Mouse (Mus musculus): ENCODE results near the gene Pi4k2b. TPM values are rescaled to one million over a fixed set of nuclear protein-coding genes. Genes with fewer than 3 reads are reported as not detected.
"Not testable (repeated sequence)": the region's sequence is repeated elsewhere in the genome, so short reads cannot be mapped to it uniquely, and the experiment has no call there.

The Pi4k2b gene
- 17.2 TPM for polyA plus RNA-seq (2012; fragmentation: generic; extraction: Trizol)
- long read RNA-seq, experiment 1, transcript Pi4k2b-201 (10 exons, 3,139 nt) = major isoform, 43 of 48 reads
- long read RNA-seq, experiment 1, partial matches to known transcripts = 1 of 48 reads
- long read RNA-seq, experiment 1, other reads (novel, unspliced or antisense) = 4 of 48 reads
- long read RNA-seq, experiment 2, transcript Pi4k2b-201 (10 exons, 3,139 nt) = major isoform, 280 of 297 reads
- long read RNA-seq, experiment 2, partial matches to known transcripts = 1 of 297 reads
- long read RNA-seq, experiment 2, other reads (novel, unspliced or antisense) = 16 of 297 reads

DNA sequence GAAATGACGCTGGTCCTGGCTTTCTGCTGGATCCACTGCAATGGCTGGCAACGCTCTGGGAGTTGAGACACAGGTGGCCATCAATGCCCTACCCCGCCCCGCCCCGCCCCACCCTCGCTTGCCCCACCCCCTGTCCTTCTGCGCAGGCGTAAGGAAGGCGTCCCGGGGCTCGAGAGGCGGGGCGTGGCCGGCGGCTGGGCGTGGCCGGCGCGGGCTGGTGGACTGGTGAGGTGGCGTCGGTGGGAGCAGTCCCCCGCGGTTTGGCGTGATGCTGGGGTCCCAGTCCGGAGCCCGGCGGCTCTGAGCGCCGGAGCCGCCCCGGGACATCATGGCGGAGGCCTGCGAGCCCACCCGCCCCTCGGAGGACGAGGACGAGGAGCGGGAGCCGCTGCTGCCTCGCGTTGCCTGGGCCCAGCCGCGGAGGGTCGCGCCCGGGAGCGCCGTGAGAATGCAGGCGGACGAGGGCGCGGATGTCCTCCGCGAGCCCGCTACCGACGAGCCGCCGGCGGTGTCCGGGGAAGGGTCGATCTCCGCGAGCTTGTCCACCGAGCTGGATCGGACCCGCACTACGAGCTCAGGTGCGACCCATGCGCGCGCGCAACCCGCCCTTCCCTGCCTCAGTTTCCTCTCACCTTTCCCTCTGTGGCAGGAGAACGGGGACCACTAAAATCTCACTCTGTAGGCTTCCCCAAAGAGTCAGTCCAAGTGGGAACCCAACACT is at the start of gene Pi4k2b:
Gene Pi4k2b (plus strand): TSS at position 184 of the 721 bp plus-strand sequence.
- peaks cover 44% of the 10 kb centered on the region for H3K79me2 ChIP-seq (ENCODE audit: control insufficient read depth, insufficient read depth)
- peak within 1 kb of the TSS; percentile 78 for H3K4me3 ChIP-seq (ENCODE audit: insufficient read depth, poor library complexity, severe bottlenecking)
- TF ChIP-seq CTCF (IDR thresholded peaks at IDR 0.05; ENCODE audit: control insufficient read depth, insufficient read depth, insufficient read length) = no peak
- TF ChIP-seq MYOD1 (IDR thresholded peaks at IDR 0.05; ENCODE audit: control insufficient read depth, insufficient read length, low read depth) = no peak
- no peak for TF ChIP-seq FOSL1 (IDR thresholded peaks at IDR 0.05; ENCODE audit: insufficient read depth, low read length, poor library complexity, severe bottlenecking)
- no peak for TF ChIP-seq CEBPB (IDR thresholded peaks at IDR 0.05; ENCODE audit: low read depth)
- no peak for TF ChIP-seq MAX (IDR thresholded peaks at IDR 0.05)
- no peak for TF ChIP-seq MYOG (IDR thresholded peaks at IDR 0.05; ENCODE audit: control insufficient read depth, extremely low read depth, insufficient read length)
- no peak for TF ChIP-seq USF1 (IDR thresholded peaks at IDR 0.05; ENCODE audit: low read depth)
- H3ac ChIP-seq (ENCODE audit: control insufficient read depth, insufficient read length, low read depth) = peak within 1 kb of the TSS; percentile 61
- H3K36me3 ChIP-seq (ENCODE audit: control insufficient read depth, insufficient read depth) = no peaks in the 10 kb centered on the region
- no peaks in the 10 kb centered on the region for H3K27me3 ChIP-seq (ENCODE audit: control insufficient read depth, insufficient read depth, insufficient read length)
- H3K79me3 ChIP-seq (ENCODE audit: low read depth) = peaks cover 34% of the 10 kb centered on the region

DNA sequence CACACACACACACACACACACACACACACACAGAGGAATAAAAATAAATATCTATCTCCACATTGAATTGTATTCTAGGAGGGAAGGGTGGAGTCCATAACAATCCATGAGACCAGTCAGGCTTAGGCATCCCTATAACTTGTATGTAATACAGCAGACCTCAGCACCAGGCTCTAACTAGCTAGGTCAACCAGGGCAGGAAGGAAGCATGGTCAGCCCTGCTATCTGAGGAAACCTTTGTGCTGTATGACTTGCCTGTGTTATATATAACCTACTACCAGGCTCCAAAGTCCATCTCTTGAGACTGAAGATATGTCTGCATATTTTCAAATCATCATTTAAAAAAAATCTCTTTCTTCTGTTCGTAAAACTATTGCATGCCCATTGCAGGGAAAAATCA is 44.1 kb upstream of the Pi4k2b start:
- no peaks in the 10 kb centered on the region for H3K79me2 ChIP-seq (ENCODE audit: control insufficient read depth, insufficient read depth)
- TF ChIP-seq FOSL1 (IDR thresholded peaks at IDR 0.05; ENCODE audit: insufficient read depth, low read length, poor library complexity, severe bottlenecking) (no peak), MAX (IDR thresholded peaks at IDR 0.05) (no peak), MYOD1 (IDR thresholded peaks at IDR 0.05; ENCODE audit: control insufficient read depth, insufficient read length, low read depth) (no peak), CEBPB (IDR thresholded peaks at IDR 0.05; ENCODE audit: low read depth) (no peak), CTCF (IDR thresholded peaks at IDR 0.05; ENCODE audit: control insufficient read depth, insufficient read depth, insufficient read length) (no peak), MYOG (IDR thresholded peaks at IDR 0.05; ENCODE audit: control insufficient read depth, extremely low read depth, insufficient read length) (no peak), USF1 (IDR thresholded peaks at IDR 0.05; ENCODE audit: low read depth) (no peak)
- H3K36me3 ChIP-seq (ENCODE audit: control insufficient read depth, insufficient read depth) = no peaks in the 10 kb centered on the region
- H3K4me3 ChIP-seq (ENCODE audit: insufficient read depth, poor library complexity, severe bottlenecking) = no peak overlapping the region
- H3K79me3 ChIP-seq (ENCODE audit: low read depth) = no peaks in the 10 kb centered on the region
- H3K27me3 ChIP-seq (ENCODE audit: control insufficient read depth, insufficient read depth, insufficient read length) = no peaks in the 10 kb centered on the region
- no peak overlapping the region for H3ac ChIP-seq (ENCODE audit: control insufficient read depth, insufficient read length, low read depth)

DNA sequence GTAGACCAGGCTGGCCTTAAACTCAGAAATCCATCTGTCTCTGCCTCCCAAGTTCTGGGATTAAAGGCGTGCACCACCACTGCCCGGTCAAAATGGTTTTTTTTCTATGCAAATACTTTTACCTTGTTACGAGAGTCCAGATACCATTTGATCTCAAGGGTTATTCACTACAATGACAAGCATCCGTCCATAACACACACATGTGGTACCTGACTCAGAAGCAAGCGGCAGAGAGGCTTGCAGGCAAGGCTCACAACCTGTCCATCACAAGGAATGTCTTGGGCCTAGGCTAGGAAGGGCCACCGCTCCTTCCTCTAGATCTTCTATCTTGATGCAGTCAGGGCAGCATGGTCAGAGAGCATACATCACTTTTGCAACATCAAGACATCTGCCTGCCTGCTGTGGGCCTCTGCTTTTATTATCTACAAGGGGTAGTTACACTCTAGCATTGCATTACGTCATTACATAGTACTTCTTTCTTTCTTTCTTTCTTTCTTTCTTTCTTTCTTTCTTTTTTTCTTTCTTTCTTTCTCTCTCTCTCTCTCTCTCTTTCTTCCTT is 43.4 kb upstream of the Pi4k2b start:
- H3K27me3 ChIP-seq (ENCODE audit: control insufficient read depth, insufficient read depth, insufficient read length); H3K4me3 ChIP-seq (ENCODE audit: insufficient read depth, poor library complexity, severe bottlenecking); H3K36me3 ChIP-seq (ENCODE audit: control insufficient read depth, insufficient read depth); H3K79me2 ChIP-seq (ENCODE audit: control insufficient read depth, insufficient read depth); H3ac ChIP-seq (ENCODE audit: control insufficient read depth, insufficient read length, low read depth); H3K79me3 ChIP-seq (ENCODE audit: low read depth): not testable (repeated sequence)

GRCm38 (mm10) chr5:52704562-52704961 is 36.8 kb upstream of the Pi4k2b start:
- Histone ChIP-seq H3K79me3 (ENCODE audit: low read depth) (no peaks in the 10 kb centered on the region), H3K79me2 (ENCODE audit: control insufficient read depth, insufficient read depth) (no peaks in the 10 kb centered on the region), H3ac (ENCODE audit: control insufficient read depth, insufficient read length, low read depth) (no peak overlapping the region), H3K27me3 (ENCODE audit: control insufficient read depth, insufficient read depth, insufficient read length) (no peaks in the 10 kb centered on the region), H3K36me3 (ENCODE audit: control insufficient read depth, insufficient read depth) (no peaks in the 10 kb centered on the region), H3K4me3 (ENCODE audit: insufficient read depth, poor library complexity, severe bottlenecking) (no peak overlapping the region)
- TF ChIP-seq MAX (IDR thresholded peaks at IDR 0.05) (no peak), MYOD1 (IDR thresholded peaks at IDR 0.05; ENCODE audit: control insufficient read depth, insufficient read length, low read depth) (no peak), USF1 (IDR thresholded peaks at IDR 0.05; ENCODE audit: low read depth) (no peak), FOSL1 (IDR thresholded peaks at IDR 0.05; ENCODE audit: insufficient read depth, low read length, poor library complexity, severe bottlenecking) (no peak), CTCF (IDR thresholded peaks at IDR 0.05; ENCODE audit: control insufficient read depth, insufficient read depth, insufficient read length) (no peak), CEBPB (IDR thresholded peaks at IDR 0.05; ENCODE audit: low read depth) (no peak), MYOG (IDR thresholded peaks at IDR 0.05; ENCODE audit: control insufficient read depth, extremely low read depth, insufficient read length) (no peak)

GRCm38 (mm10) chr5:52712704-52713103 is 28.7 kb upstream of the Pi4k2b start:
- no peaks in the 10 kb centered on the region for H3K36me3 ChIP-seq (ENCODE audit: control insufficient read depth, insufficient read depth)
- no peaks in the 10 kb centered on the region for H3K79me2 ChIP-seq (ENCODE audit: control insufficient read depth, insufficient read depth)
- H3K79me3 ChIP-seq (ENCODE audit: low read depth) = no peaks in the 10 kb centered on the region
- TF ChIP-seq CEBPB (IDR thresholded peaks at IDR 0.05; ENCODE audit: low read depth) = no peak
- TF ChIP-seq MYOG (IDR thresholded peaks at IDR 0.05; ENCODE audit: control insufficient read depth, extremely low read depth, insufficient read length) = no peak
- TF ChIP-seq FOSL1 (IDR thresholded peaks at IDR 0.05; ENCODE audit: insufficient read depth, low read length, poor library complexity, severe bottlenecking) = no peak
- TF ChIP-seq MAX (IDR thresholded peaks at IDR 0.05) = no peak
- TF ChIP-seq USF1 (IDR thresholded peaks at IDR 0.05; ENCODE audit: low read depth) = no peak
- TF ChIP-seq CTCF (IDR thresholded peaks at IDR 0.05; ENCODE audit: control insufficient read depth, insufficient read depth, insufficient read length) = no peak
- TF ChIP-seq MYOD1 (IDR thresholded peaks at IDR 0.05; ENCODE audit: control insufficient read depth, insufficient read length, low read depth) = no peak
- H3K27me3 ChIP-seq (ENCODE audit: control insufficient read depth, insufficient read depth, insufficient read length) = peaks cover 6% of the 10 kb centered on the region
- no peak overlapping the region for H3K4me3 ChIP-seq (ENCODE audit: insufficient read depth, poor library complexity, severe bottlenecking)
- no peak overlapping the region for H3ac ChIP-seq (ENCODE audit: control insufficient read depth, insufficient read length, low read depth)

Measured in C2C12 (cell line).